Mouse (Mus musculus): ENCODE data around the gene Dennd5b. TPM values are rescaled to one million over a fixed set of nuclear protein-coding genes. Genes with fewer than 3 reads are reported as not detected.

The Dennd5b gene
- total and polyA plus RNA-seq, 3 experiments: 0.27 TPM; not detected in 2

GRCm38 (mm10) chr6:149126675-149127074 lies 25.2 kb upstream of the Dennd5b start:
- no peaks in the 10 kb centered on the region for H3K9me3 ChIP-seq (replicated peaks)
- no peaks in the 10 kb centered on the region for H3K27me3 ChIP-seq (ENCODE audit: insufficient read depth, low read length)
- H3K36me3 ChIP-seq (replicated peaks): no peaks in the 10 kb centered on the region
- no peak for TF ChIP-seq TAL1 (conservative IDR thresholded peaks at IDR 0.05; ENCODE audit: low read depth, low read length)
- TF ChIP-seq GATA2 (IDR thresholded peaks at IDR 0.05; ENCODE audit: borderline replicate concordance, low read depth, low read length): no peak
- no peak for TF ChIP-seq POLR2AphosphoS5 (IDR thresholded peaks at IDR 0.05; ENCODE audit: insufficient replicate concordance, low read depth, low read length)
- no peak for TF ChIP-seq CTCF (IDR thresholded peaks at IDR 0.05; ENCODE audit: low read depth, low read length)
- TF ChIP-seq GATA1 (IDR thresholded peaks at IDR 0.05; ENCODE audit: borderline replicate concordance, low read length): no peak
- H3K4me1 ChIP-seq (ENCODE audit: insufficient read depth, low read depth, low read length): peaks cover 15% of the 10 kb centered on the region
- DNase-seq (ENCODE audit: low spot score): no peak
- H3K4me3 ChIP-seq (ENCODE audit: low read depth, low read length): no peak overlapping the region
- 0 out of 2 replicates have a peak, but pooled peaks have one; percentile 15 for ATAC-seq (ENCODE audit: extremely low read depth, insufficient number of reproducible peaks, low FRiP score, poor library complexity, severe bottlenecking)

DNA sequence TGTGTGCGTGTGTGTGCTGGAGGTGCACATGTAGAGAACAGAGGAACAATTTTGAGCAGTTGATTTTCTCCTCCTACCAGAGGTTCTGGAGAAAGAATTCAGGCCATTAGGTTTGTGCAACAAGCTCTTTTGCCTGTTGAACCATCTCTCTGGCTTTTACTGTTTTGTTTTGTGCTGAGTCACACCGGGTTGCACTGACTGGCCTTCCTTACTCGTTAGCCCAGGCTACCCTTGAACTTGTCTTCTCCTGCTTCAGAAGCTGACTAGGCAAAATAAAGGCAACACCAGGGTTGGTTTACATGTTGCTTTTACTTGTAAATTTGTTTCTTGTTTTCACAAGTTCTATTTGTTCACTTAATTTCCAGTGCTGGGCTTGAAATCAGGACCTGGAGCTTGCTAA lies 21.6 kb upstream of the Dennd5b start:
- H3K4me1 ChIP-seq (ENCODE audit: insufficient read depth, low read depth, low read length): peaks cover 9% of the 10 kb centered on the region
- TF ChIP-seq POLR2AphosphoS5 (IDR thresholded peaks at IDR 0.05; ENCODE audit: insufficient replicate concordance, low read depth, low read length) (no peak), GATA2 (IDR thresholded peaks at IDR 0.05; ENCODE audit: borderline replicate concordance, low read depth, low read length) (no peak), GATA1 (IDR thresholded peaks at IDR 0.05; ENCODE audit: borderline replicate concordance, low read length) (no peak), CTCF (IDR thresholded peaks at IDR 0.05; ENCODE audit: low read depth, low read length) (no peak)

GRCm38 (mm10) chr6:149119853-149120252 lies 18.4 kb upstream of the Dennd5b start:
- DNase-seq (ENCODE audit: low spot score): no peak
- H3K4me3 ChIP-seq (ENCODE audit: low read depth, low read length): no peak overlapping the region
- H3K36me3 ChIP-seq (replicated peaks): no peaks in the 10 kb centered on the region
- no peaks in the 10 kb centered on the region for H3K9me3 ChIP-seq (replicated peaks)
- peak; percentile 65 for ATAC-seq (ENCODE audit: extremely low read depth, insufficient number of reproducible peaks, low FRiP score, poor library complexity, severe bottlenecking)
- peaks cover 4% of the 10 kb centered on the region; the same call in 1 of the 2 replicates for H3K4me1 ChIP-seq (ENCODE audit: insufficient read depth, low read depth, low read length)
- no peaks in the 10 kb centered on the region for H3K27me3 ChIP-seq (ENCODE audit: insufficient read depth, low read length)
- TF ChIP-seq CTCF (IDR thresholded peaks at IDR 0.05; ENCODE audit: low read depth, low read length) (peak; percentile 46; the same call in 1 of the 2 replicates), POLR2AphosphoS5 (IDR thresholded peaks at IDR 0.05; ENCODE audit: insufficient replicate concordance, low read depth, low read length) (no peak), GATA2 (IDR thresholded peaks at IDR 0.05; ENCODE audit: borderline replicate concordance, low read depth, low read length) (no peak), TAL1 (conservative IDR thresholded peaks at IDR 0.05; ENCODE audit: low read depth, low read length) (no peak), GATA1 (IDR thresholded peaks at IDR 0.05; ENCODE audit: borderline replicate concordance, low read length) (no peak)

More for the DNA sequence above, 21.6 kb upstream of the Dennd5b start:
- ATAC-seq (ENCODE audit: extremely low read depth, insufficient number of reproducible peaks, low FRiP score, poor library complexity, severe bottlenecking) (no peak), DNase-seq (ENCODE audit: low spot score) (no peak)
- Histone ChIP-seq H3K4me3 (ENCODE audit: low read depth, low read length) (no peak overlapping the region), H3K27me3 (ENCODE audit: insufficient read depth, low read length) (no peaks in the 10 kb centered on the region), H3K9me3 (replicated peaks) (no peaks in the 10 kb centered on the region), H3K36me3 (replicated peaks) (no peaks in the 10 kb centered on the region)

DNA sequence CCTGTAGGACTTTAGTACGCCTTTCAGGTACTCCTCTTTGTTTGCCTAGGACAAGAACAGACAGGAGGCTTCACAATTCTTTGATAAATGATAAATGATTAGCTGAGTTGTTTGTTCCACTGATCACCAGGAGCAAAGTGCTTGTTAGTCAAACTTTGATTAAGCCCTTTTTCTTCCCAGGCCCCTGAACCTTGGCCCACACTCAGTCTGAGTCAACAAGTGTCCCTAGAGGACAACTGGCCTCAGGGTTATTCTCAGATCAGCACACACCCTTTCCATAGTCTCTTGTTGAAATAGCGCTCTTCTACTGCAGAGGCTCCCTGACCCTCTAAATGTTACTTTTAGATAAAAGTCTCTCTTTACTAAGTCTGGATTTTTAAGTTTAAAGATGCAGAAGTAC lies 17.5 kb upstream of the Dennd5b start:
- ATAC-seq (ENCODE audit: extremely low read depth, insufficient number of reproducible peaks, low FRiP score, poor library complexity, severe bottlenecking): no peak

GRCm38 (mm10) chr6:149116992-149117391 lies 15.5 kb upstream of the Dennd5b start:
- no peaks in the 10 kb centered on the region for H3K36me3 ChIP-seq (replicated peaks)
- ATAC-seq (ENCODE audit: extremely low read depth, insufficient number of reproducible peaks, low FRiP score, poor library complexity, severe bottlenecking) (no peak), DNase-seq (ENCODE audit: low spot score) (no peak)
- no peak overlapping the region for H3K4me3 ChIP-seq (ENCODE audit: low read depth, low read length)
- H3K9me3 ChIP-seq (replicated peaks): no peaks in the 10 kb centered on the region
- no peak for TF ChIP-seq GATA1 (IDR thresholded peaks at IDR 0.05; ENCODE audit: borderline replicate concordance, low read length)
- H3K4me1 ChIP-seq (ENCODE audit: insufficient read depth, low read depth, low read length): no peaks in the 10 kb centered on the region
- H3K27me3 ChIP-seq (ENCODE audit: insufficient read depth, low read length): no peaks in the 10 kb centered on the region

More for the DNA sequence above, 17.5 kb upstream of the Dennd5b start:
- H3K9me3 ChIP-seq (replicated peaks): no peaks in the 10 kb centered on the region
- DNase-seq (ENCODE audit: low spot score): no peak
- peaks cover 4% of the 10 kb centered on the region; the same call in 1 of the 2 replicates for H3K4me1 ChIP-seq (ENCODE audit: insufficient read depth, low read depth, low read length)
- TF ChIP-seq GATA1 (IDR thresholded peaks at IDR 0.05; ENCODE audit: borderline replicate concordance, low read length) (no peak), TAL1 (conservative IDR thresholded peaks at IDR 0.05; ENCODE audit: low read depth, low read length) (no peak), POLR2AphosphoS5 (IDR thresholded peaks at IDR 0.05; ENCODE audit: insufficient replicate concordance, low read depth, low read length) (no peak), CTCF (IDR thresholded peaks at IDR 0.05; ENCODE audit: low read depth, low read length) (no peak), GATA2 (IDR thresholded peaks at IDR 0.05; ENCODE audit: borderline replicate concordance, low read depth, low read length) (no peak)
- no peaks in the 10 kb centered on the region for H3K36me3 ChIP-seq (replicated peaks)
- no peaks in the 10 kb centered on the region for H3K27me3 ChIP-seq (ENCODE audit: insufficient read depth, low read length)
- no peak overlapping the region for H3K4me3 ChIP-seq (ENCODE audit: low read depth, low read length)

DNA sequence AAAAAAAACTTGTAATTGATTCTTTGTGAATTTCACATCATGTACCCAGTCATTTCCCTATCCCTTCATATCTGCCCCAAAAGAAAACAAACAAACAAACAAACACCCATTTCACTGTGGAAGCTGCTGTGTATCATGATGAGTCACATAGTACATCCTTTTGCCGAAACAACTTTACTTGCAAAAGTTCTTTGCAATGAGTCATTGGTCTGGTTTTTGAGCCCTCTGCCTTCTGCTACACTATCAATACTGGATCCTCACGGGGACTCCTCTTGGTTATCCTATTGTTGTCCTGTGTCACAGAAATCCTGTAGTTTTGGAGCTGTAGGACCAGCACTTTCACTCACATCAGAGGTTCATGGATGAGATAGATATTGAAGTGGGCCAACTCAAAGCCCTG lies 7.4 kb upstream of the Dennd5b start:
- ATAC-seq (ENCODE audit: extremely low read depth, insufficient number of reproducible peaks, low FRiP score, poor library complexity, severe bottlenecking): no peak

More for the DNA sequence above, 7.4 kb upstream of the Dennd5b start:
- Histone ChIP-seq H3K36me3 (replicated peaks) (no peaks in the 10 kb centered on the region), H3K27me3 (ENCODE audit: insufficient read depth, low read length) (no peaks in the 10 kb centered on the region; the same call in 1 of the 2 replicates), H3K4me3 (ENCODE audit: low read depth, low read length) (no peak overlapping the region), H3K4me1 (ENCODE audit: insufficient read depth, low read depth, low read length) (no peaks in the 10 kb centered on the region), H3K9me3 (replicated peaks) (no peaks in the 10 kb centered on the region)
- TF ChIP-seq CTCF (IDR thresholded peaks at IDR 0.05; ENCODE audit: low read depth, low read length): no peak
- no peak for TF ChIP-seq POLR2AphosphoS5 (IDR thresholded peaks at IDR 0.05; ENCODE audit: insufficient replicate concordance, low read depth, low read length)
- no peak for TF ChIP-seq GATA2 (IDR thresholded peaks at IDR 0.05; ENCODE audit: borderline replicate concordance, low read depth, low read length)
- TF ChIP-seq TAL1 (conservative IDR thresholded peaks at IDR 0.05; ENCODE audit: low read depth, low read length): no peak
- no peak for TF ChIP-seq GATA1 (IDR thresholded peaks at IDR 0.05; ENCODE audit: borderline replicate concordance, low read length)
- no peak for DNase-seq (ENCODE audit: low spot score)
